27 mouse cellular contexts compared by ENCODE assay signal in the genomic region with DNA sequence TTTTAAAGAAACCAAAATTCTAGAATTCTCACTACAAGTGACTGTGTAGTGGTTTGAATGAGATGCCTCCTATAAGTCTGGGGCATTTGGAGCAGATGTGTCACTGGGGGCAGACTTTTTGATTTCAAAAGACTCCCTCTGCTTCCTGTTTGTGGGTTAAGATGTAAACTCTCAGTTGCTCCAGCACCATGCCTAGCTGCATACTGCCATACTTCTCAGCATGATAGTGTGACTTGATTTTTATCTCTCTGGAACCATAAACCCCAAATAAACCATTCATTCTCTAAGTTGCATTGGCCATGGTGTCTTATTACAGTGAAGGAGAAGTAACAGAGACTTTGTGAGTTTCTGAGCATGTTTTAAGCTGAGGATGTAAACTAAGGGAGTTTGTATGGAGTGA.
"Had no signal": no experiment of that assay in that cellular context is flagged by ENCODE, and none has a peak within 500 bp of the region (broad histone marks: within the 10 kb centered on the region; RNA-seq: fewer than 3 reads in every experiment).

No protein-coding gene starts in this region.

- H3K27ac ChIP-seq: embryonic facial prominence, embryonic 10.5 days; embryonic facial prominence, embryonic 12.5 days; embryonic facial prominence, embryonic 13.5 days; embryonic facial prominence, embryonic 15.5 days; forebrain, embryonic 10.5 days; forebrain, embryonic 12.5 days; forebrain, embryonic 13.5 days; forebrain, embryonic 15.5 days; gastrocnemius, adult 2 months; heart, adult 2 months; heart, embryonic 10.5 days had no signal

- H3K9me3 ChIP-seq: embryonic facial prominence, embryonic 12.5 days; forebrain, embryonic 15.5 days; heart, embryonic 10.5 days had no signal

- H3K4me2 ChIP-seq: embryonic facial prominence, embryonic 12.5 days; embryonic facial prominence, embryonic 13.5 days; embryonic facial prominence, embryonic 15.5 days; forebrain, embryonic 12.5 days; forebrain, embryonic 13.5 days; forebrain, embryonic 15.5 days; heart, embryonic 11.5 days had no signal

- DNase-seq: cerebellum, adult 9-11 months; cerebellum, postnatal 10 days; cerebellum, postnatal 14 days; cerebellum, postnatal 25 days; cerebellum, postnatal 36 days; embryo, embryonic 11 days; forebrain, postnatal 0 days; gastrocnemius, adult 2 months; gastrocnemius, postnatal 10 days; gastrocnemius, postnatal 14 days; gastrocnemius, postnatal 25 days; gastrocnemius, postnatal 36 days; heart, adult 18-20 months; heart, adult 2 months had no signal

- ATAC-seq: forebrain, embryonic 13.5 days; forebrain, embryonic 14.5 days; forebrain, embryonic 15.5 days; forebrain, embryonic 16.5 days; forebrain, postnatal 0 days had no signal

- H3K4me3 ChIP-seq: embryonic facial prominence, embryonic 10.5 days; embryonic facial prominence, embryonic 12.5 days; embryonic facial prominence, embryonic 13.5 days; embryonic facial prominence, embryonic 15.5 days; erythroblast, embryonic 14.5 days; forebrain, embryonic 10.5 days; forebrain, embryonic 12.5 days; forebrain, embryonic 13.5 days; forebrain, embryonic 15.5 days; gastrocnemius, adult 2 months; heart, adult 2 months; heart, embryonic 10.5 days had no signal

- H3K9ac ChIP-seq: embryonic facial prominence, embryonic 12.5 days; embryonic facial prominence, embryonic 13.5 days; embryonic facial prominence, embryonic 15.5 days; forebrain, embryonic 12.5 days; forebrain, embryonic 13.5 days; forebrain, embryonic 15.5 days; forebrain, postnatal 0 days had no signal

- H3K36me3 ChIP-seq: embryonic facial prominence, embryonic 10.5 days; embryonic facial prominence, embryonic 12.5 days; embryonic facial prominence, embryonic 13.5 days; embryonic facial prominence, embryonic 15.5 days; forebrain, embryonic 10.5 days; forebrain, embryonic 12.5 days; forebrain, embryonic 15.5 days; heart, embryonic 10.5 days had no signal

- H3K27me3 ChIP-seq: embryonic facial prominence, embryonic 12.5 days; embryonic facial prominence, embryonic 13.5 days; embryonic facial prominence, embryonic 15.5 days; forebrain, embryonic 12.5 days; forebrain, embryonic 13.5 days; forebrain, embryonic 15.5 days had no signal
